Mouse (Mus musculus) limb, embryonic 10.5 days (tissue): Measurements from ENCODE around the gene Prelid3b. TPM values are rescaled to one million over a fixed set of nuclear protein-coding genes. Genes with fewer than 3 reads are reported as not detected.

ENCODE experiments used
- DNase-seq: peaks from one replicate; pipeline ENCODE4 v3.0.0-alpha.2; 2017; ENCODE audit warnings: low spot score
- H3K27ac ChIP-seq: fragments of 300-500 bp; sonication (generic); 2 replicates; pipeline ENCODE4 v1.5.1; 2016; ENCODE audit warnings: mild to moderate bottlenecking
- H3K27me3 ChIP-seq: fragments of 300-500 bp; sonication (generic); 2 replicates; pipeline ENCODE4 v1.6.1; 2016; ENCODE audit warnings: low read depth, mild to moderate bottlenecking; ENCODE audit not compliant: poor library complexity, severe bottlenecking
- H3K36me3 ChIP-seq: fragments of 300-500 bp; sonication (generic); 2 replicates; pipeline ENCODE4 v1.6.1; 2016; ENCODE audit warnings: mild to moderate bottlenecking, moderate library complexity
- H3K4me1 ChIP-seq: fragments of 300-500 bp; sonication (generic); 2 replicates; pipeline ENCODE4 v1.6.1; 2016
- H3K4me3 ChIP-seq: fragments of 300-500 bp; sonication (generic); 2 replicates; pipeline ENCODE4 v1.5.1; 2016; ENCODE audit warnings: mild to moderate bottlenecking, moderate library complexity
- H3K9me3 ChIP-seq: fragments of 300-500 bp; sonication (generic); replicated peaks from 2 replicates; pipeline ENCODE4 v1.6.1; 2016; ENCODE audit warnings: mild to moderate bottlenecking
- WGBS: fragments of 180-500 bp; shearing (Covaris S2); methylation state at CpG from one replicate; pipeline ENCODE4 v1.1.7; 2016; 5-methylcytosine and 5-hydroxymethylcytosine counted together
- polyA plus RNA-seq: library from polyadenylated mRNA; unstranded; fragments of >200 nt; fragmentation: Nextera tagmentation; extraction: Ambion mirVana; gene quantifications from 2 replicates; pipeline ENCODE4 v1.2.1, GENCODE M21; 2016

Prelid3b gene
- polyA plus RNA-seq, 1 experiment from 2014 or later = 125 TPM

DNA sequence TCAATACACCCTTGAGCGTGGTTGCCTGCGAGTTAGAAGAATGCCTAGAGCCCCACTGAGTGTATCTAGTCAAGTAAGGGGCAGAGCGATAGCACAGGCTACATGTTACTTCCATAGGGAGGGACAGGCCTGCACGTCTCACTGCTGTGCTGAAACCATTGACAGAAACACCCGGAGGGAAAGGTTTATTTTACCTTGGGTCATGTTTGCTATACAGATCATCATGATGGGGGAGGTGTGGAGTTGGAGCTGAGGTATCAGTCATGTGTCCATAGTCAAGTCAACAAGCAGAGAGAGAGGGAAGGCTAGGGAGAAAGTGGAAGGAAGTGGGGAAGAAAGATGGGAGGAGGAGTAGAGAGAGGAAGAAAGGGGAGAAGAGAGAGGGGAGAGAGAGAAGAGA, 14.1 kb upstream of the Prelid3b start:
- Histone ChIP-seq H3K27me3 (no peaks in the 10 kb centered on the region), H3K4me1 (no peaks in the 10 kb centered on the region), H3K27ac (no peak overlapping the region), H3K4me3 (no peak overlapping the region), H3K36me3 (no peaks in the 10 kb centered on the region), H3K9me3 (no peaks in the 10 kb centered on the region)
- 90% methylated on average over 5 of the region's 5 CpGs for WGBS
- no peak for DNase-seq

DNA sequence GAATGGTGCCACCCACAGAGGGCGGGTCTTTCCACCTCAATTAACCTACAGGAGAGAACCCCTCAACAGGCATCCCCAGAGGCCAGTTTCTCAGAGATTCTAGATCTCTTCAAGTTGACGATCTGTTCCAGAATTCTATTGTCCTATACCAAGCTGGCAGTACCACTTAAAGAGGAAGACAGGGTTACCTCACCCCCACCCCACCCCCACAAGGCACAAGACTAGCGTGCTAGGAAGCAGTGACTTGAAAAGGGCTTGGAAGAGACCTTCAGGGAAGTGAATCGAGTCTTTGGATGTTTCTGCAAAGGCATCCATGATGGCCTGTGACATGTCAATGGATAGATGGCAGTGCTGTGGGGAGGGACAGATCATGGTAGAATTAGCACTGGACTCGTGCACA, 5.9 kb upstream of the Prelid3b start:
- Histone ChIP-seq H3K9me3 (no peaks in the 10 kb centered on the region), H3K27me3 (no peaks in the 10 kb centered on the region), H3K4me1 (peaks cover 3% of the 10 kb centered on the region; the same call in 1 of the 2 replicates), H3K36me3 (no peaks in the 10 kb centered on the region), H3K27ac (no peak overlapping the region), H3K4me3 (no peak overlapping the region)
- DNase-seq = no peak
- whole genome bisulfite sequencing = 86% methylated on average over 5 of the region's 5 CpGs

DNA sequence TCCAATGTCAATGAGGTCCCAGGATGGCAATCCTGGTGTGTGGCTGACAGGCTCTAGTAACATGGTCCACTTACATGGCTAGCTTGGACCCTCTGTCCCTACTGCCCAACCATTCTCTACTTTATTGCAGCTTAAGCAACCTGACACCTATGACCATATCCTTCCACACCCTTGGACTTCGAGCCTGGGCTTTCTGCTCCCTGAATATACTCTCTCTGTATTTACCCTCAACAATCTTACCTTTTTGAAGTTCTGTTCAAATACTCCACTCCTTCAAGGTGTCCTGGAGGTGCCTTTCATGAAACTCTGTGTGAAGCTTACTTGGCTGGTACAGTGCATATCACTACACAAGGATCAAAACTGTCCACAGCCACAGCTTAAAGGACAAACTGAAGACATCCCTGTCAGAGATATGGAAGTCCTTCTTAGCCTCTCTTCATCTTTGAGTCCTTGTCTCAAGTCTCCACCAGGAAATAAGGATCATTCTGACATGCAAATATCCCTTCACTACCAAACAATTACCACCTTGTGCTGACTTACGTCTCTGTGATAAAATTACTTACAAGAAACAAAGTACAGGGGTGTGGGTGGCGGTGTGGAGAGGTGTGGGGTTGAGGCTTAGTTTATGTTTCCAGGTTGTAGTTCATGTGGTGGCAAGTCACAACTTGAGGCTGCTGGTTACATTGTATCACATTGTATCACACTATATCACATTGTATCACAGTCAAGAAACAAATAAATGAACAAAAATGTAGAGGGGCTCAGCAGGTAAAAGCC, 4.8 kb upstream of the Prelid3b start:
- Histone ChIP-seq H3K4me1 (peaks cover 12% of the 10 kb centered on the region), H3K27ac (no peak overlapping the region), H3K9me3 (no peaks in the 10 kb centered on the region), H3K27me3 (no peaks in the 10 kb centered on the region), H3K4me3 (no peak overlapping the region), H3K36me3 (no peaks in the 10 kb centered on the region)
- 80% methylated on average over 3 of the region's 3 CpGs for WGBS
- no peak for DNase-seq

DNA sequence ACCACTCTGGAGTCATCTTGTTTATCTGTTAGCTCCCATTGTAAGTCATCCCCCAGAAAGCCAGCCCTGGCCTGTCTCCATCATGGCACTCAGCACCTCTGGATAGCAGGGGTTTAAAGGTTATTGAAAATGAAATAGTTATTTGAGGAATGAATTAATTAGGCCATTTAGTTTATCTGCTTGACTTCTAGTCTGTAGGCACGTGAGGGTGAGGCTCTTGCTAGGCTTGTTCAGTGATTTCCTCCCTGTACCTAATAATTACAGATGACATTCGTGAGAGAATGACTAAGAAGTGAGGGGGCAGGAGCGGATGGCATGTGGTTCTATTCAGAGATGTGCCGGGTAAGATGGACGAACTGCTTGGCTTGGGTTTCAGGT, 658 bp upstream of the Prelid3b start:
- peak overlapping the region; percentile 79 for H3K4me3 ChIP-seq
- H3K36me3 ChIP-seq = peaks cover 34% of the 10 kb centered on the region
- no peaks in the 10 kb centered on the region for H3K27me3 ChIP-seq
- 67% methylated on average over 5 of the region's 5 CpGs for WGBS
- H3K27ac ChIP-seq = peak overlapping the region; percentile 93
- DNase-seq = no peak
- no peaks in the 10 kb centered on the region for H3K9me3 ChIP-seq
- peaks cover 21% of the 10 kb centered on the region for H3K4me1 ChIP-seq

DNA sequence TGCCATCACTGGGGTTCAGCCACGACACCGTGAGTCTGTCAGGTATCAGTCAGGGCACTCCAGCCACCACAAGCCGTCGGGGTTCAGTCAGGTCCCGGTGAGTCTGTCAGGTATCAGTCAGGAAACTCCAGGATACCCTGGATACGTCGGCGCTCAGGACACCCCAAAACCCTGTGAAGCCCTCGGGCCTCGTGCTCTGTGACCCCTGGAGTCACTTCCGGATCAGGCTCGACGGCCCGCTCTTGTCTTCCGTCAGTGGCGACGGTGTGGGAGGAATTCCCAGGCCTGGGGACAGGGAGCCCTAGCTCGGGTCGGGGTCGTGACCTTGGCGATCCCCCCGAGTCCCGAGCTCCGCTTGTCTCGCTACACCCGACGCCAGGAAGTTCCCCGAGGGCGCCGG, 474 bp downstream of the Prelid3b start:
- H3K9me3 ChIP-seq = no peaks in the 10 kb centered on the region
- peaks cover 21% of the 10 kb centered on the region for H3K4me1 ChIP-seq
- WGBS = 8% methylated on average over 30 of the region's 30 CpGs
- DNase-seq = no peak
- H3K27me3 ChIP-seq = no peaks in the 10 kb centered on the region
- H3K4me3 ChIP-seq = peak overlapping the region; percentile 79
- peak overlapping the region; percentile 93 for H3K27ac ChIP-seq
- peaks cover 46% of the 10 kb centered on the region for H3K36me3 ChIP-seq

DNA sequence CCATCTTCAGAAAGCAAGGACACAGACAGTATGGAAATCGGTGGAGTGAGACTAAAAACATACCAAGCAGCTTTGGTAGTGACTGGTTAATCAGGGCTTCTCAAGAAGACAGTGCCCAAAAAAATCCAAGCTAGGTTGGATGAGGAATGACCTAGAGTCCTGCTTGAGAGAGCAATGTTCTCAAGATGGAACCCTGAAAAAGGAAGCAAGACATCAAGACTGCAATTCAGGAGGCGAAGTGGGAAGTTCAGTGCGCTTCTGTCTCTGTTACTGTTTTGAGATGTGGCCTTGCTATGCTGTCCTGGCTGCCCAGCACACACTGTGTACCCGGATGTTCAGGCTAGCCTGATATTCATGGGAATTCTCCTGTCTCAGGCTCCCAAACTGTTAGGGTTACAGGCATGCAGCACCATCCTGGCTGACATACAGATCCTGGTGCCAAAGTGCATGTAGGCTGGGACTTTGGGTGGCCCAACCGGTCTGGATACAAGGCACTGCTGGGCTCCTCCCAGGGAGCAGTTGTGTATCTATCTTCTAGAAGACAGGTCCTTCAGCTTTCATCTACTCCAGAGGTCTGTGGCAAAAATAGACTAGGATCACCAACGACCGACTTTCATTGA, 2.0 kb downstream of the Prelid3b start:
- peaks cover 19% of the 10 kb centered on the region for H3K4me1 ChIP-seq
- H3K9me3 ChIP-seq = no peaks in the 10 kb centered on the region
- DNase-seq = no peak
- no peaks in the 10 kb centered on the region for H3K27me3 ChIP-seq
- H3K4me3 ChIP-seq = no peak overlapping the region
- H3K36me3 ChIP-seq = peaks cover 61% of the 10 kb centered on the region
- WGBS = 93% methylated on average over 7 of the region's 7 CpGs
- no peak overlapping the region for H3K27ac ChIP-seq

DNA sequence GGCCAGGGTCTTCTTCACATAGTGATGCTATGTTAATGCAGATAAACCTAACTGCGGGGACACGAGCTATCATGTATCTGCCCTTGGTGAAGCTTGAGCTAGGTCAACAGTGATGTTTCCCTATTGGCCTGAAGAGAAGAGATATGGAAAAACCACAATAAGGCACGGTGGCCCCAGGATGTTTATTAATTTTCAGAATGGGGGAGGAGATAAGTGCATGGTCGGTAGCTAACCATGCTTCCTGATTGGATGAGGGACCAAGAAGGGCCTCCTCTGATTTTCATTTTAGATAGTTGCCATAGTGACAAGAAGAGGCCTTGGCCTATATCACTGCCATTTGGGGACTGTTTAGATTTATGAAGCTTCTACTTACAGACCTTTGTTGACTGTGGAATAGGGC, 2.5 kb downstream of the Prelid3b start:
- H3K36me3 ChIP-seq = peaks cover 66% of the 10 kb centered on the region

DNA sequence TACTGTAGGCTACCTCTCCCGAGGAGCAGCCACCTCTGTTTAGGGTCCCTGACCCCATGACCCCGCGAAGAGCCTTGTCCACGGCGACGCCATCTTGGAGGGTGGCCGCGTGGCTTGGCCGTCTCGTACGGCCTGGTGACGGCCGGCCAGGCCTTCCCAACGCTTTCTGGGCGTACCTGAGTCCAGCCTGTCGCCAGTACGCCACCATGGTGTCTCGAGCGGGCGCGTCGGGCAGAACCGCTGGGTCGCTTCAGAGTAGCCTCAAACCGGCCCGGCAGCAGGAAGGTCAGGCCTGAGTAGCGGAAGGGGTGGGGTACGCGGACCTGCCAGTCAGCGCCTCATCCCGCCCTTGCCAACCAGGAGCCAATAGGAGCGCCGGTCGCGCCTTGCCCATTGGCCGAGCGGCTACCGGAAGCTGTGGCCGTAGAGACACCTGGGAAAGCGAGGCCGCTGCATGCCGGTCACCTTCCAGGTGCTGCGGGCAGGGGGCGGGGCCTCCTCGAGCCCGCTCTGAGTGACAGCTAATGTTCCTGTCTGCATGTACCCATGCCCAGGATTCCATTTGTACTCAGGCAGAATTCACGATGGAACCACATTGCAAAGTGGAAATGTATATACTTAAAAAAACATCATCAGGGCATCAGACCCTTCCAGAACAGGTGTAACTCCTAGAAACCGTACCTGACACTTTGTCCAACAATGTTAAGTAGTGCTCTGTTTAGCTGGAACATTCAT, 8.9 kb downstream of the Prelid3b start, which contains the start of gene Atp5e:
Gene Atp5e (minus strand): TSS at position 317 of the 735 bp plus-strand sequence.
- H3K9me3 ChIP-seq = no peaks in the 10 kb centered on the region
- peak within 1 kb of the TSS; percentile 94 for H3K27ac ChIP-seq
- H3K4me3 ChIP-seq = peak within 1 kb of the TSS; percentile 78
- H3K27me3 ChIP-seq = no peaks in the 10 kb centered on the region
- H3K4me1 ChIP-seq = peaks cover 28% of the 10 kb centered on the region
- WGBS = 2% methylated on average over 48 of the region's 48 CpGs
- peak; percentile 96 for DNase-seq
- H3K36me3 ChIP-seq = peaks cover 75% of the 10 kb centered on the region

More for the DNA sequence above, 2.5 kb downstream of the Prelid3b start:
- no peaks in the 10 kb centered on the region for H3K27me3 ChIP-seq
- no peak for DNase-seq
- no peak overlapping the region for H3K27ac ChIP-seq
- H3K9me3 ChIP-seq = no peaks in the 10 kb centered on the region
- H3K4me1 ChIP-seq = peaks cover 19% of the 10 kb centered on the region
- 93% methylated on average over 4 of the region's 4 CpGs for WGBS
- no peak overlapping the region for H3K4me3 ChIP-seq

DNA sequence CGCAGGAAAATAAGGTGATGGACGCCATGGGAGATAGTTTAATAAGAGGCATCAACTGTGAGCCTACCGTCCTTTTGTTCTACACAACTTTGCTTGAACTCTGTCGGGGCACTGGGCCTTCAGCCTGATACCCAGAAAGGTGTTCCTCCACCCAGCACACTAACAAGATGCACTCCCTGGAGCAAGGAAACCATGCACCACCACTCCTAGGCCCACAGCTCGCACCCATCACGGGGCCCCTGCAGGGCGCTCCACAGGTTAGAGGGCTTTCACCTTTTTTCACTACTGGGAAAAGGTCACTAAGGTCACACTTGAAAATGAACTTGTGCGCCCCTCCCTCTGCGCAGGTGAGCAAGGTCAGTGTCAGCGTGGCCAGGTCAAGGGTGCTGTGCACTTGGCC, 9.5 kb downstream of the Prelid3b start:
- 48% methylated on average over 10 of the region's 10 CpGs for WGBS
- no peak for DNase-seq
- Histone ChIP-seq H3K27me3 (no peaks in the 10 kb centered on the region), H3K4me3 (peak overlapping the region; percentile 78), H3K9me3 (no peaks in the 10 kb centered on the region), H3K27ac (peak overlapping the region; percentile 94), H3K36me3 (peaks cover 69% of the 10 kb centered on the region), H3K4me1 (peaks cover 28% of the 10 kb centered on the region)

DNA sequence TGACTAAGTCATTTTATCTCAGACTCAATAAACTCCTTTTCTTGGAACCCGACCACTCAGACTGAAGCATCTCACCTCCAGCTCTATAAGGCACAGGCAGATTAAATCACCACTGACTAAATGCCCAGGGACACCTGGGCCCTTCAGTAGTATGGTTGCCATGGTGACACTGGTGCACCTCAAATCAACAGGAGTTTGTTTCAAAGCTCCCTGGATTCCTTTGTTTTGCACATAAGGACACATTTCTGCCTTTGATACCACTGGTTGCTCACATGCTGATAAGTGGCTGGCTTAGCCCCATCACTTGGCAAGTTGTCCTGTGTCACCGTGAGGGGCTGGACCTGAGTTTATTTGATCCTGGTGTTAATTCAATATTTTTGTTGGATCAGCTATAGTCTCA, 13.5 kb downstream of the Prelid3b start:
- WGBS = 85% methylated on average over 2 of the region's 2 CpGs
- no peaks in the 10 kb centered on the region for H3K27me3 ChIP-seq
- H3K9me3 ChIP-seq = no peaks in the 10 kb centered on the region
- no peak for DNase-seq
- no peak overlapping the region for H3K27ac ChIP-seq
- H3K4me3 ChIP-seq = no peak overlapping the region
- peaks cover 28% of the 10 kb centered on the region for H3K4me1 ChIP-seq
- H3K36me3 ChIP-seq = peaks cover 31% of the 10 kb centered on the region

DNA sequence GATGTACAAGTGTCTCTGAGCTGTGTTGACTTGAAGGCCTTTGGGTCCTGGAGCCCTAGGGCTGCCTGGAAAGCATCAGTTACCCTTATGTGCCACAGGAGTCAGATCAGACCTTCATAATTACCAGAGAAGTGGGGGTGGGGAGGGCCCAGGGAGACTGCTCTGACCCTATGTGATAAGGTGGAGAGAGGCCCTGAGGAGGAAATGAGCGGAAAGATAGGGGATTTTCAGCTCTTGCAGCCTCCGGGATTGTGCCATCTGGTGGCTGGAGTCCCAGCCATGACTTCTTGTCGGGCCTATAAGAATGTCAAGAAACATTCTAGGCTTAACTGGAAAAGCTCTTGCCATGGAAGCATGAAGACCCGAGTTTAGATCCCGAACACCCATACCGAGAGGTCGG, 19.2 kb downstream of the Prelid3b start:
- no peaks in the 10 kb centered on the region for H3K9me3 ChIP-seq
- 75% methylated on average over 7 of the region's 7 CpGs for WGBS
- H3K36me3 ChIP-seq = no peaks in the 10 kb centered on the region
- H3K4me3 ChIP-seq = no peak overlapping the region
- H3K27me3 ChIP-seq = no peaks in the 10 kb centered on the region
- no peak for DNase-seq
- no peak overlapping the region for H3K27ac ChIP-seq
- no peaks in the 10 kb centered on the region for H3K4me1 ChIP-seq

DNA sequence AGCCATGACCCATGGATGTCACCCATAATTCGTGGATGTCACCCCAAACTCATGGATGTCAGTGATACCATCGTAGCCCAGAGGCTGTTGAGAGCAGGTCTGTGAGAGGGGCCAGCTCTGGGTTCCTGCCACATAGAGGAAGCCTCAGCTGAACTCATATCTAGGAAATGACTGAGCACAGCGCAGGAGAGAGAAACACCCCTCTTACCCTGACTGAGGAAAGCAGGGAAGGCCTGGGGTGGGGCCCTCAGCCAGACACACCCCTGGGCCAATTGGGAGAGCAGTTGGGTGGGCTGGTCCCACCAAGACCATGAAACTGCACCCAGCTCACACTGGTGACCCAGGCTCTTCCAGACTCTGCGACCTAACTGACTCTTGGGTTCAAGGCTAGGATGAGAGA, 22.5 kb downstream of the Prelid3b start, which contains the start of gene Tubb1:
Gene Tubb1 (plus strand): TSS at position 343 of the 400 bp plus-strand sequence.
- no peaks in the 10 kb centered on the region for H3K9me3 ChIP-seq
- no peaks in the 10 kb centered on the region for H3K36me3 ChIP-seq
- DNase-seq = no peak
- 74% methylated on average over 4 of the region's 4 CpGs for WGBS
- H3K4me1 ChIP-seq = peaks cover 11% of the 10 kb centered on the region
- 0 out of 2 replicates have a peak, but pooled peaks cover 7% of the 10 kb centered on the region for H3K27me3 ChIP-seq
- H3K4me3 ChIP-seq = no peak within 1 kb of the TSS
- H3K27ac ChIP-seq = no peak within 1 kb of the TSS

DNA sequence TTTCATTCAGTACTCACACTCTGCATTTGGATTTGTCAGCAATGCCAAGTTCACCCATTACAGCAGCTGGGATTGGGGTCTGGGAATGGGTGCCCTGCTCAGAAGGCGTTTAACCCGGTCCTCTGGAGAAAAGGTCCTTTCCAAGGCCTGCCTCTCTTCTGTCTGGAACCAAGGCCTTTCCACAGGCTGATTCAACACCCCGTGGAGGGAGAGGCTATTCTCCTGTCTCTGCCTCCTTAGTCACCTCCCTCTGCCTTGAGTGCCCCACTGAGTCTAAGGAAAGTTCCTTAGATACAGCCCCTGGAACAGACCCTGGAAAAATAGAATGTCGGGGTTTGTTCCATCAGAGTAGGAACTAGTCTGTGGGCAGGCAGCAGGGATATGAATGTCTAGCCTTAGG, 24.5 kb downstream of the Prelid3b start:
- H3K9me3 ChIP-seq = no peaks in the 10 kb centered on the region
- DNase-seq = no peak
- H3K36me3 ChIP-seq = no peaks in the 10 kb centered on the region
- no peak overlapping the region for H3K4me3 ChIP-seq
- 0 out of 2 replicates have a peak, but pooled peaks cover 7% of the 10 kb centered on the region for H3K27me3 ChIP-seq
- H3K27ac ChIP-seq = no peak overlapping the region
- H3K4me1 ChIP-seq = peaks cover 11% of the 10 kb centered on the region
- 85% methylated on average over 4 of the region's 4 CpGs for WGBS
